Mouse (Mus musculus): ENCODE measurements at regions not wholly inside any gene's neighbourhood (a gene's known extent, or its start where the extent isn't known, plus 50 kb on each side); places are given as distances from the start of the nearest gene placed in this dataset.

GRCm38 (mm10) chr11:19736076-19736475 lies 188.1 kb upstream of the Spred2 start:
- H3K27ac ChIP-seq = no peak overlapping the region
- no peak for TF ChIP-seq CTCF (IDR thresholded peaks at IDR 0.05)
- DNase-seq (ENCODE audit: extremely low spot score in 1 of 2, low spot score in 2 of 2) = no peak
- intact Hi-C loops (cut with DNase I) = no loop called here
- H3K4me3 ChIP-seq = no peak overlapping the region

GRCm38 (mm10) chr11:19736926-19737325 lies 187.2 kb upstream of the Spred2 start:
- DNase-seq (ENCODE audit: extremely low spot score in 1 of 2, low spot score in 2 of 2) = no peak
- intact Hi-C loops (cut with DNase I) = no loop called here

GRCm38 (mm10) chr11:19737331-19737730 lies 186.8 kb upstream of the Spred2 start:
- Histone ChIP-seq H3K27ac (no peak overlapping the region), H3K4me3 (no peak overlapping the region)
- no peak for TF ChIP-seq CTCF (IDR thresholded peaks at IDR 0.05)
- no peak for DNase-seq (ENCODE audit: extremely low spot score in 1 of 2, low spot score in 2 of 2)
- intact Hi-C loops (cut with DNase I) = no loop called here

More at GRCm38 (mm10) chr11:19736926-19737325, 187.2 kb upstream of the Spred2 start:
- Histone ChIP-seq H3K27ac (no peak overlapping the region), H3K4me3 (no peak overlapping the region)
- no peak for TF ChIP-seq CTCF (IDR thresholded peaks at IDR 0.05)

GRCm38 (mm10) chr11:19737807-19738206 lies 186.4 kb upstream of the Spred2 start:
- no peak overlapping the region for H3K27ac ChIP-seq
- DNase-seq (ENCODE audit: extremely low spot score in 1 of 2, low spot score in 2 of 2) = no peak
- no peak for TF ChIP-seq CTCF (IDR thresholded peaks at IDR 0.05)
- no peak overlapping the region for H3K4me3 ChIP-seq
- intact Hi-C loops (cut with DNase I) = no loop called here

- no peak overlapping the region for H3K27ac ChIP-seq
- TF ChIP-seq CTCF (IDR thresholded peaks at IDR 0.05) = no peak
- no peak for DNase-seq (ENCODE audit: extremely low spot score in 1 of 2, low spot score in 2 of 2)
- intact Hi-C loops (cut with DNase I) = no loop called here
- no peak overlapping the region for H3K4me3 ChIP-seq
These were observed 184.5 kb upstream of the Spred2 start for GRCm38 (mm10) chr11:19739527-19740151.

- H3K4me3 ChIP-seq = no peak overlapping the region
- no peak for DNase-seq (ENCODE audit: extremely low spot score in 1 of 2, low spot score in 2 of 2)
- H3K27ac ChIP-seq = no peak overlapping the region
- intact Hi-C loops (cut with DNase I) = no loop called here
- no peak for TF ChIP-seq CTCF (IDR thresholded peaks at IDR 0.05)
These were observed 183.6 kb upstream of the Spred2 start for GRCm38 (mm10) chr11:19740562-19740961.

- TF ChIP-seq CTCF (IDR thresholded peaks at IDR 0.05) = no peak
- intact Hi-C loops (cut with DNase I) = no loop called here
- DNase-seq (ENCODE audit: extremely low spot score in 1 of 2, low spot score in 2 of 2) = no peak
- no peak overlapping the region for H3K4me3 ChIP-seq
- H3K27ac ChIP-seq = no peak overlapping the region
These were observed 176.8 kb upstream of the Spred2 start for GRCm38 (mm10) chr11:19747097-19747972.

- no peak overlapping the region for H3K4me3 ChIP-seq
- TF ChIP-seq CTCF (IDR thresholded peaks at IDR 0.05) = no peak
These were observed 176.1 kb upstream of the Spred2 start for GRCm38 (mm10) chr11:19747973-19748559.

GRCm38 (mm10) chr11:19758892-19759291 lies 165.3 kb upstream of the Spred2 start:
- no peak for DNase-seq (ENCODE audit: extremely low spot score in 1 of 2, low spot score in 2 of 2)
- TF ChIP-seq CTCF (IDR thresholded peaks at IDR 0.05) = no peak
- intact Hi-C loops (cut with DNase I) = no loop called here
- Histone ChIP-seq H3K27ac (no peak overlapping the region), H3K4me3 (no peak overlapping the region)

More at GRCm38 (mm10) chr11:19747973-19748559, 176.1 kb upstream of the Spred2 start:
- intact Hi-C loops (cut with DNase I) = no loop called here
- DNase-seq (ENCODE audit: extremely low spot score in 1 of 2, low spot score in 2 of 2) = no peak
- H3K27ac ChIP-seq = no peak overlapping the region

- peak; percentile 55 to 56 for DNase-seq (ENCODE audit: extremely low spot score in 1 of 2, low spot score in 2 of 2)
- Histone ChIP-seq H3K27ac (no peak overlapping the region), H3K4me3 (peak overlapping the region; percentile 40)
- TF ChIP-seq CTCF (IDR thresholded peaks at IDR 0.05) = peak; percentile 96
- intact Hi-C loops (cut with DNase I) = loop anchor here (2.0 to 10.0 kb wide), 3 partner anchors 734 to 1906 kb away; no protein-coding TSS in a partner anchor
These were observed 163.1 kb upstream of the Spred2 start for GRCm38 (mm10) chr11:19760861-19761693.

GRCm38 (mm10) chr11:19761694-19761976 lies 162.5 kb upstream of the Spred2 start:
- H3K27ac ChIP-seq = no peak overlapping the region
- TF ChIP-seq CTCF (IDR thresholded peaks at IDR 0.05) = no peak
- DNase-seq (ENCODE audit: extremely low spot score in 1 of 2, low spot score in 2 of 2) = no peak
- intact Hi-C loops (cut with DNase I) = loop anchor here (2.0 to 10.0 kb wide), 3 partner anchors 735 to 1907 kb away; no protein-coding TSS in a partner anchor
- no peak overlapping the region for H3K4me3 ChIP-seq
